Mouse (Mus musculus): ENCODE measurements around the gene Gm17545.
A peak's percentile ranks its signal among the peaks of the same experiment; 100 is the strongest.

Gene Gm17545

GRCm38 (mm10) chr9:22445123-22445522 is 9.0 kb upstream of the Gm17545 start:
- no peak for DNase-seq

DNA sequence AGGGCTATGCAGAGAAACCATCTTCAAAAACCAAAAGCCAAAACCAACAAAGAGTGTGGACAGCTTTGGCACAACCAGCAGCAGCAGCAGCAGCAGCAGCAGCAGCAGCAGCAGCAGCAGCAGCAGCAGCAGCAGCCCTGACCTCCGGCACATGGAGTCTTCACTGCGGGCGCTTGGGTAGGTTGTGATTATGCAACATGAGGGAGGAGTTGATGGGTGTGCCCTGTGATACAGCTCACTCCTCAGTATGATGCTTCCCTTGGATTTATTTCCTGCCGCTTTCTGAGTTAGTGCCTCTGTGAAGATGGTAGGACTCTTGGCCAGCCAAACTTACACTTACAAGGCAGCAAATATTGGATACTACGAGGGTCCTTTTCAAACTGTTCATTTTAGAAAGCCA is 6.9 kb upstream of the Gm17545 start:
- no peak for DNase-seq

DNA sequence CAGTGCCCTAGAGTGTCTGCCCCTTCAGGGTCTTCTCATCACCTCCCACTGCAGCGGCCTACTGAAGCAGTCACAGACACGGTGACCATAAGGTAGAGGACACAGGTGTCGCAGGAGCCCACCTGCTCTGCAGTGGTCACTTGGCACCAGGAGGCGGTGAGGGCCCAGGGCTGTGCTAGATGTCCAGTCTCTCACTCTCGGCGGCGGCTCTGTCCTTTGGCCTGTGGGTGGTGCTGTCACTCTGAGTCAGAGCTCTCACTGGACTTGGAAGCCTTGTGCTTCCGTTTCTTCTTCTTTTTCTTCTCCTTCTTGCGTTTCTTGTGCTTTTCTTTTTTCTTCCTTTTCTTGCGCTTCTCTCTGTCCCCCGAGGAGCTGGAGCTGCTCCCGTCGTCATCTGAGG is 5.7 kb upstream of the Gm17545 start:
- no peak for DNase-seq

DNA sequence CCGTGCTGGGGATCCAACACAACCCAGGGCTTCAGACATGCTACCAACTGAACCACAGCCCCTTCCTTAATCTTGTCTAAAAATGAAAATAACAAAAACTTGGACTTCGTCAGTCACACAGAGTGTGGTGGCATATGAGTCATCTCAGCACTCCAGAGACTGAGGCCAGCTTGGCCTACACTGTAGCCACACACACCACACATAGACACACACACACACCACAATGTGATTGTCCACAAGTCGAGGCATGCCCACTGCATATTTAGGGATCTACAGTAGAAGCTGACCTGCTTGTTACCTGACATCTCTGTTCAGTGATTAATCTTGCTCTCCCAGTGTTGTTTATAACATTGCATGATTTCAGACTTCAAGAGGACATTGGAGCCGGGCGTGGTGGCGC is 4.9 kb upstream of the Gm17545 start:
- DNase-seq = no peak

DNA sequence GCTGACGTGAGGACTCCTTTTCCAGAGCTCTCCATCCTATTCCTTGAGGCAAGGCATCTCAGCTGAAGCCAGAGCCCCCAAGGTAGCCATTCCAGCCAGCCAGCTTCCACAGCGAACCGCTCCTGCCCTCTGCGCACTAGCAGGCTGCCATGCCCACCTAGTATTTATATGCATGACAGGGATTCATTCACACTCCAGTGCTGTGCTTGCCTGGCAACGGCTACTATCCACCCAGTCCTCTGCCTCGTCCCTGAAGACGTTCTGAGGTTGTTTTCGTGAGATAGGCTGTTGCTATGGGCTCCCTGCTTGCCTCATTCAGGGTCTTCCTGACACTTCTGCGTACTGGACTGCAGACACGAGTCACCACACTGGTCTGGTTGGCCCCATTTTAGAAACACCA is 1.4 kb upstream of the Gm17545 start:
- no peak for DNase-seq

DNA sequence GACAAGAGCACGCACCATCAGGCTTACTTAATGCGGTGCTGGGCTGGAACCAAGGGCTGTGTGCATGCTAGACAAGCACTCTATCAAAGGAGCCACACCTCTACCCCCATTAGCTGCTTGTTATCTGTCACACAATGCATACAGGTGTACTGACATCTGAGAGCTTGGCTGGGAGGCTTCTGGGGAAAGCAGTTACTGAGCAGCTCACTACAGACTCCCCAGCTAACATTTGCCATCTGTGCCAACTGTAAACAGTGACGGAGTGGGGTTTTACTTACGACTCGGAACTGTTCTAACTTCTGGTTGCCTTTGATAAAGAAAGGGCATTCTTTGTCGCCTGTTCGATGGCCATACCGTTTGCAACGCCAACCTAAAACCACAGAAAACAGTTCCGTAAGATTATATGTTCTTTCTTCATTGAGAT is 577 bp upstream of the Gm17545 start:
- no peak for DNase-seq

DNA sequence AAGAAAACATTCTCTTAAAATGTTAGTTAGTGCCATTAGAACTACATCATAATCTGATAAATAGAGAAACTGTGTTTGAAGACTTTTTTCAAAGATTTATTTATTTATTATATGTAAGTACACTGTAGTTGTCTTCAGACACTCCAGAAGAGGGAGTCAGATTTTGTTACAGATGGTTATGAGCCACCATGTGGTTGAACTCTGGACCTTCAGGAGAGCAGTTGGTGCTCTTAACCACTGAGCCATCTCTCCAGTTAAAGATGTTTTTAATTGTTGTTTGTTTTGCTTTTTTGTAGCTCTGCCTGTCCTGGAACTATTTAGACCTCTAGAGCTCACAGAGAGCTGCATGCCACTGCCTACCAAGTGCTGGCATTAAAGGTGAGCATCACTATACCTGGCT is 951 bp downstream of the Gm17545 start:
- DNase-seq = no peak

DNA sequence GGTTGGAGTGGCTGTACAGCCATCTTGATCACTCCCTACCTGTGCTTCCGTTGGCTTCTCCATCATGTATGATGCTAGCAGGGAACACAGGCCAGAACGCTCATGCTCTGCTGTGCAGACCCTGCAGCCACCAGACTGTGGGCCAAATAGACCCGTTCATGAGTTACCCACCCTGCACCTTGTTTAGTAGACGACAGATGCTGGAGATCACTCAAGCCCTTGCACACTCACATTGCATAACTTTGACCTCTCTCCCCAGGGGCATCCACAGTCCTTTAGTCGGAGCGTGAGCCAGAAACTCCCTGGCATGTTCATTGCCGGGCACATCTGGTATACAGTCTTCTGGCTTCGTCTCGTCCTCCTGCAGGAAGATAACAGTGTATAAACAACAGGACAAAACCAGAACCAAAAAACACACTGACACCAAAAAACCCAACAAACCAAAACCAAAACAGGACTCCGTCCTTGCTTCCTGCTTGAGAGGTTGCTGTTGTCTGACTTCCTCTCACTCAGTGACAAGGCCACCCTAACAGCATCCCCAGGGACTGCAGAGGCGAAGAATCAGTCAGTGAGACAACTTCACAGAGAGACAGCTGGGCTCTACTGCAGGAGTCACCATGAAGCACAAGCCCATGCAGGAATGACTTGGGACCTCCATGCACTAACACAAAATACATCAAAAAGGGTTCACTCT is 3.2 kb downstream of the Gm17545 start:
- no peak for DNase-seq

- DNase-seq = no peak
Observed at GRCm38 (mm10) chr9:22461946-22462345, 7.9 kb downstream of the Gm17545 start.

DNA sequence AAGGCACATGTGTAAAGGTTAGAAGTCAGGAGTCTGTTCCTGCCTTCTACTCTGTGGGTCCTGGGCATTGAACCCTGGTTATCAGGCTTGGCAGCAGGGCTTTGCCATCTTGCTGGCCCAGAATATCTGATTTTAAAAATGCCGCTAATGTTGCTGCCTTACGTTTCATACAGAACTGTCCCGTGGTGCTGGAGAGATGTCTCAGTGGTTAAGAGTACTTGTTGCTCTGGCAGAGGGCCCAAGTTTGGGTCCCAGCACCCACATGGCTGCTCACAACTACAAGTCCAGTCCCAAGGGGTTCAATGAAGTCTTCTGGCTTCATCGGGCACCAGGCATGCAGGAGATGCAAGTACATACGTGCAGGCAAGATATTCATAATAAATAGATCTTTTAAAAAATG is 12.1 kb downstream of the Gm17545 start:
- no peak for DNase-seq

GRCm38 (mm10) chr9:22467371-22468169 is 13.5 kb downstream of the Gm17545 start:
- DNase-seq = peak; percentile 69

DNA sequence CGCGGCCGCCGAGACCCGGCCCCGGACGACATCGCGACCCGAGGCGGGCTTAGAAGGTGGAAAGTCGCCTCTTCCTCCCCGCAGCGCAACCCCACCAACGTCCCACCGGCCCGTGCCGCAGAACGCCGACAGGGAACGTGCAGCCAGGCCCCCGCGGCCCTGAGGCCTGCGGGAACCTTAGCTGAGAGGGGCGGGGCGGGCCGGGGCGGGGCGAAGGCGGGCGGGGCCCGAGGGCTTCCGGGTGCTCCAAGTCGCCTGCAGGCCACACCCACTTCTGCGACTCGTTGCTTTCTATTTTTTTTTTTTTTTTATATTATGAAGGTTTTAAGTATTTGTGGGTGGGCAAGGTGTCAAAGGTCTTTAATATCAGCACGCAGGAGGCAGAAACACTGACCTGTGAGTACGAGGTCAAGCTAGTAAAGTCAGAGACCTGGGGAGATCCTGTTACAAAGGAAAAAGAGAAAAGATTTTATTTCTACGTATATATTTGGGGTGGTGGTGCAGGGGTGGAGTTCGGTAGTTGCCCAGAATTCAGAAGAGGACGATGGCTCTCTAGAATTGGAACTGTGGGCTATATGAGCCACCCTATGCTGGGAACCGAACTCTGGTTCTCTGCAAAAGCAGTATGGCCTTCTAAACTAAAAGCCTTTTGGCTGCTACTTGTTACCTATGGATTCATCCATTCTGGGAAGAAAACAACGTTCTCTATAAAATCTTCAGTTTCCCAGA is 14.2 kb downstream of the Gm17545 start:
- peak; percentile 59 for DNase-seq

DNA sequence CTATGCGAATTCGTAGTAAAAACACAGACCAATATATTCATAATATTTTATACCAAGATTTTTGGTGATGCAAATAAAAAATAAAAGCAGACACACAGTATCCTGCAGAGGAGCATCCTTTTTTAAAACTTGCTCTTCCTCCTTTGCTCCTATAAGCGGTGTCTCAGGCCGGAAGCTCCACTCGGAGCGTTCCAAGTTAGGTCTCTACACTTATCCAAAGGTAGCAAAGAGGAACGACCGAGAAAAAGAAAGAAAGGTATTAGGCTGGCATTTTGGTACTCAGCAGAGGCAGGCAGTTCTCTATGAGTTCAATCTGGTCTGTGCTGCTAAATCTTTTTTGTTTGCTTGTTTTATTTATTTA is 14.8 kb downstream of the Gm17545 start:
- DNase-seq = no peak

GRCm38 (mm10) chr9:22469643-22470042 is 15.6 kb downstream of the Gm17545 start, which contains the start of gene Rp9:
Gene Rp9 (minus strand): TSS chr9:22469743.
- DNase-seq = no peak

GRCm38 (mm10) chr9:22475424-22475868 is 21.4 kb downstream of the Gm17545 start, which contains the start of gene Bbs9:
Gene Bbs9 (plus strand): TSS chr9:22475715.
- DNase-seq = peak; percentile 95

DNA sequence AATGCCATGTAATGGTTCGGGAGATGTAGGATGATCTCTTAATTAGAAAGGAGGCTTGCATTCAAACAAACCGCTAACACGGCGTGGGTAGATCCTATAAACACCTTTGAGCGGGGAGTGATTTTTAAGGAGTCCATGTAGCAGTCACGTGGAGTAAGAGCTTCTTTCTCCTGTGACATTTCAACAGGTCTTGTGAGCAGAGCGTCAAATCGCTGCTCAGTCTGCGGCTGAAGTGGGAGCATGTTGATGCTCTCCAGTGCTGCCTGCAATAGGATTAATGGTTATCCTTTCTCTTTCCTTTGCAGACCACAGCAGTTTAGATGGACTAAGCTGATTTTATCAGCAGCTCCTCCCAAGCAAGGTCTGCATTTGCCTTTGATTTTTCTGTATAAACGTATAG is 22.2 kb downstream of the Gm17545 start:
- no peak for DNase-seq

DNA sequence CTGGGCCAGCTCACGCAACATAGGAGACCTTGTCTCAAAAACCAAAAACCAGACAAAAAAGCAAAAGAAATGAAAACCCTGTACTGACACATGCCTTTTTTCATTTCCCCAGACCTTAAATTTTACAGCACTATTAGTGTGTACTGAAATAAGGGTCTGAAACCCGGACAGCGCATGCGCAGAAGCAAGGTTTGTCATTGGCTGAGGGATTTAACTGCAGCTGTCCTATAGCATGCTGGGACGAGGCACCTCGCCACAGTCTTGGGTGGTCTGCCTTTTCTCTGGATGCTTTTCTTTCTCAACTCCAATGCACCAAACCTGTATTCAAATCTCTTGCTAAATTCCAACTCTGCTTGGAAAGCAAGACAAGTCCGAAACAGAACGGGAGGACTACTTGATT is 24.9 kb downstream of the Gm17545 start:
- DNase-seq = no peak

DNA sequence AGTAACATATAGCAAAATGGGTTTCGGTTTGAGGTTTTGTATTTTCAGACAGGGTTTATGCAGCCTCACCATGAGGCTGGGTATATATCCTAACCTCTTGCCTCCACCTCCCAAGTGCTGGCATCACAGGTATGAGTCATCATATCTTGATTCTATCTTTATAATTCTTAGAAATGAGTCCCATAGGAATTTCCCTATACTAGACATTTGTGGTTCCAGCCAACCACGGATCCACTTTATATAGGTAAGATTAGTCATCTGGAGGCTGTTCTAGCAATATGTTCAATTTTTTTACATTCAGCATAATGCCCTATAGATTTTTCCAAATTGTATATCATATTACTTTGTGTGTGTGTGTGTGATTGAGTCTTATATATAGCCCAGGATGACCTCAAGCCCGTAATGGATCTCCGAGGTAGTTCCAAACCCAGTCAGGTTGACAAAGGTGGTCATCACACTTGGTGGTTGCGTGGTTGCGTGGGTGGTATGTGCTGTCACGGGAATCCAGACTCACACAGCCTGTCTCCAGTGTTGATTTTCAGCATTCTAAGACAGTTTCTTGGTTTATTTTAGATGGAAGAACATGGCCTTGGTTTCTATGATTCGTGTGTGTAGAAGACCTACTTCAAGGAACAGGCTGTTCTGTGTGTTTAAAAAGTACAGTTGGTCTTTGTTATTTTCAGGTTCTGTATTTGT is 29.9 kb downstream of the Gm17545 start:
- DNase-seq = no peak

- DNase-seq = no peak
Observed at GRCm38 (mm10) chr9:22484562-22485308, 30.6 kb downstream of the Gm17545 start.

GRCm38 (mm10) chr9:22486211-22486610 is 32.1 kb downstream of the Gm17545 start:
- no peak for DNase-seq

DNA sequence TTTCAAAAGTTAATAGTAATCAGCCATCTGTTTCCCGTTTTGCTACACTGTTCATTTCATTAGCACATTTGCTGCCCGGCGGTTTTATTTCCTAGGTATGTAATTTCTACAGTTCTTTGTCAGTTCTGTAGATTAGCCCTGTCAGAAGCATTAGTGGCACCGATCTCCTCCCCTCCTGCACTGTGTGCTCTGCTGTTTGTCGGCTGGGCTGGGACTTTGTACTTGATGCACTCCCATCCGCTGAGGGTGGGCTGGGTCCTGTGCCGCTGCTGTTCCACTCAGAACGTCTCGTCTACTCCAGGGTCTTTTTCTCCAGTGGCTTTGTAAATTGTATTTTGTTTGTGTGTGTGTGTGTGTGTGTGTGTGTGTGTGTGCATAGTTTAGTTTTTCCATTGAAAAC is 34.9 kb downstream of the Gm17545 start:
- DNase-seq = no peak

DNA sequence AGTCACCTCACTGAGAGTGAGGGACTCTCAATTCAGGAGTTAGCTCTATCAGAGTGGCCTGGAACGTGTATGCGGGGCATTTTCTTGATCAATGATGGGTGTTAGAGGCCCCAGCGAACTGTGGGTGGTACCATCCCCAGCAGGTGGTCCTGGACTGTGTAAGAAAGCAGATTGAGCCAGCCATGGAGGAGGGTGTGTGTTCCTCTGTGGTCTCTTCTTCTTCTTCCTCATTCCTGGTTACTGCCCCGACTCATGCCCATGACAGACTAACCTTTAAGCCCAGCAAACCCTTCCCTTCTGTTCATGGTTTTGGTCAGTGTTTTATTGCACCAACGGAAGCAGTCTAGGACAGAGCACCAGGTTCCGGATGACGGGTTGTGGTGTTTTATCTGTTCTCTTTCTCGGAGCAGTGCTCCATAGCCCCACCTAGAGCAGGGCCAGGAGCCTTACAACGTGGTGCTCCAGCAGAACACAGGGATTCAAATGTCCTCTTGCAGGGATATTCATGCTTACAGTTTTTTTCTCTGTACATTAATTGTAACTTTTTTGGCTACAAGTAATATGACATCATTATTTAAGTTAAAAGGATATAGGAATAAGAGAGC is 40.2 kb downstream of the Gm17545 start:
- no peak for DNase-seq

All from right cerebral cortex, postnatal 25 days (tissue).